Mouse (Mus musculus) spleen, postnatal 14 days (tissue): ENCODE results near the gene Fam83f.

Experiments used
- DNase-seq, 2 experiments: peaks; one replicate each; pipeline ENCODE4 v3.0.0; 2021 to 2022; ENCODE audit warnings: low spot score in 2 of 2

Fam83f gene

DNA sequence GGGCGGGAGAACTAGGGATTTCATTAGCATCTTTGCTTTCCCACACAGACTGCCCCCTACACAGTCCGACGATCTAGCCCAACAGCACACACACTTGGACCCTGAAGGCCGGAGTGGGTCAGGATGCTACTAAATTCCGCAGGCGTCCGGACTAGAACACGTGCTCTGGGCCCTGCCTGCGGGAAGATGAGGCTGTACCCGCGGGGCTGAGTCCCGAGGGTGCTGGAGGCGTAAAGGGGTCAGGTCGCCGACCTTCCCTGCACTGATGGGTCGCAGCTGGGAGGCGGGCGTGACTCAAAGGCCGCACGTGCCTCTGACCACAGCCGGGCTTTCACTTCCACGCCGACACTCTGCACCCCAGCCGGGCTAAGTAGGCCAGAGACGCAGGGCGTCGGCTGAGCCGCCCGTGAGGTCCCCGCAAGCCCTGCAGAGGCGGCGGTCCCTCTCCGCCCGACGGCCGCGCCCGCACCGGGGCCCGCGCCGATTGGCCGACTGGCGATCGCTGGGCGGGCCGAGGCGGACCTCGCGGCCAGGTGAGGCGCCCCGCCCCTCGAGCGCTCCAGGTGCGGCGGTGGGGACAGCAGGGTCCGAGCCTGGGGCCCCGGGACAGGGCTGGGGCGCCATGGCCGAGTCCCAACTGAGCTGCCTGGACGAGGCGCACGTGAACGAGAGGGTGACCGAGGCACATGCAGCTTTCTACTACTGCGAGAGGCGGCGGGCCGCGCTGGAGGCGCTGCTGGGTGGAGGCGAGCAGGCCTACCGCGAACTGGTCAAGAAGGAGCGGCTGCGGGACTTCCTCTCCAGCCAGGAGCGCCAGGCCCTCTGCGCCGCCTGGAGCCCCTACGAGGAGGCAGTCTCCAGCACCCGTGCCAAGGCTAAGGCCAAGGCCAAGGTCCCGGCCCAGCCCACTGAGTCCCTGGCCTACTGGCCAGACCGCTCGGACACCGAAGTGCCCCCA, at the start of gene Fam83f:
Gene Fam83f (plus strand): TSS at position 553 of the 958 bp plus-strand sequence.
- peak in 1 of 2 experiments; percentile 37 for DNase-seq

DNA sequence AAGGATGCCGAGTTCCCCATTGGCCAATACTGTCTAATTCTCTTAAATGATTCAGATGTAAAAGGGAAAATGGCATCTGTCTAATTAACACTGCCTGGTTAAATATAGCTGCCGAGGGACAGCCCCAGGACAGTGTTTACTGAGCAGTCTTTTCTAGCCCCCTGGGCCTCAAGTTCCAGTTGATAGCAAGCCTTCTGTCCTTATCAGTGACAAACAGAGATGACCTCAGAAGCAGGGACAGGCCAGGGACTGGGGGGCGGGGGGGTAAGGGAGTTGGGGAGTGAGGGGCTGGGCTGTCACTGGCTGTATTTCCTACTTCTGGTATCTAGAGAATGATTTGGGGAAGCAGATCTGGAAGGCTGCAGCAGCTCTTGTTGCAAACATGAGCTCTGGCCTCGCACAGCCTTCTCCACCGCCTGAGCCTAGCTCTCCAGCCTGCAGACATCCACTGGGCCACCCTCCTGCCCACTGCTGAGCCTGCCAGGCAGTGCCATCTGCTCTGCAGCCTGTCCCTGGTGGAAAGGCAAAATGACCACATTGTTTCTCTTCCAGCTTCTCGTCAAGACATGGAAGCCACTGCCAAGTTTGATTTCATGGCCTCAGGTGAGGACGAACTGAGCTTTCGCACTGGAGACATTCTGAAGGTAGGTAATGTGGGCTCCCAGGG, 48.3 kb upstream of the Fam83f start:
- DNase-seq: peak; percentile 25 to 47

DNA sequence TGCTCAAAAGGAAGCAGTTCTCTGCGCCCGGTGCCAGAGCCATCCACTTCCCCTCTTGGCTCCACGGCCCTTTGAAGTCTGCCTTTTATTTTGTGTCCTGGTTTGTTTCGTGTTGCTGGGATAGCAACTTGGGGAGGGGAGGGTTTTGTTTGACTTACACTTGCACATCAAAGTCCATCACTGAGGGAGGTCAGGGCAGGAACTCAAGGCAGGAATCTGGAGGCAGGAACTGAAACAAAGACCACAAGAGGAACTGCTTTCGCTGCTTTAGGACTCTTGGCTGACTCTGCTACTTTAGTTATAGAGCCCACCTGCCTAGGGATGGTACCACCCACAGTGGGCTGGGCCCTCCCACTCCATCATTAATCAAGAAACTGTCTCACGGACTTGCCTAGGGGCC, 45.2 kb upstream of the Fam83f start:
- DNase-seq: no peak

DNA sequence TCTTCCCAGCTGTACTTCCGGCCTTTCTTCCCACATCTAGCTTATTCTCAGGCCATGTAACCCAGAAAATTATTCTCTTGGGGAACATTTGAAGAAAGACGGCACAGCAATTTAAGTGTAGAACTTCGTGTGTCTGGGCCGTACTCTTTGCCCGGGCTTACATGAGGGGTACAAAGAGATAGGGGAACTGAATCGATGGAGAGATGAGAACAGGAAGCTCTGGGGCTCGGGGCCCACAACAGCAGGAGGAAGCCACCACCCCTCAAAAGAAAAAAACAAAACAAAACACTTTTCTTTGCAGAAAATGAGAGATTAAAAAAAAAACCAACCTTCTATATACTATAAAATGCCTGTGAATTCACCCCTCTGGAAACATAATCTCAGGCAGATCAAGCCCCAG, 41.5 kb upstream of the Fam83f start:
- DNase-seq: no peak

DNA sequence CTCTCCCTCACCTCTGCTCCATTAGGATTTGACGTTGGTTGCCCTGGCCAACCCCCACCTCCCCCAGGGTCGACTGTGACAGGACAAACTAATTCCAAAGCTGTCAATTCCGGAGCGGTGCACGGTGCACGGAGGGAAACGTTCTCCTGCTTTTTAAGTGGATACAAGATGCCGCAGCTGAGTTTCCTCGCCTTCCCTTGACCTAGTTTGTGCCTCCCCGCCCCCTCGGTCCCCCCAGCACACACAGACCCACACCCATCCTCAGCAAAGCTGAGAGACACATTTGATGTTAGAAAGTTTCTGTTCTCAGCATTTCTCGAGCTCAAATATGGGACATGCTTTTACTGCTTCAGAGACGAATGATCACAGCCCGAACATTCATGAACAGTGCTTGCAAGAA, 40.9 kb upstream of the Fam83f start:
- no peak for DNase-seq

DNA sequence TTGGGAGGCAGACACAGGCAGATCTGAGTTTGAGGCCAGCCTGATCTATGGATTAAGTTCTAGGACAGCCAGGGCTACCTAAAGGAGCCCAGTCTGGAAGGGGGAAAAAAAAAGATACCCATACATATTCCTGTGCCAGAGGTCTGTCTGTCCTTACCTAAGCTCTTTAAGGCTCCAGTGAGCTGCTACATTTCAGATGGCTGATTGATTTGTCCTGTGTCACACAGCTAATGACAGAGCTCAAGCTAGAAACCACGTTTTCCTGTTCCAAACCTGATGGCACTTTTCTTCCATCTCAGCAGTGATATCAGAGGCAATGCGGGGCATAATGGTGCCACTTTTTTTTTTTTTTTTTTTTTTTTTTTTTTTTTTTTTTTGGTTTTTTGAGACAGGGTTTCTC, 40.3 kb upstream of the Fam83f start:
- no peak for DNase-seq

DNA sequence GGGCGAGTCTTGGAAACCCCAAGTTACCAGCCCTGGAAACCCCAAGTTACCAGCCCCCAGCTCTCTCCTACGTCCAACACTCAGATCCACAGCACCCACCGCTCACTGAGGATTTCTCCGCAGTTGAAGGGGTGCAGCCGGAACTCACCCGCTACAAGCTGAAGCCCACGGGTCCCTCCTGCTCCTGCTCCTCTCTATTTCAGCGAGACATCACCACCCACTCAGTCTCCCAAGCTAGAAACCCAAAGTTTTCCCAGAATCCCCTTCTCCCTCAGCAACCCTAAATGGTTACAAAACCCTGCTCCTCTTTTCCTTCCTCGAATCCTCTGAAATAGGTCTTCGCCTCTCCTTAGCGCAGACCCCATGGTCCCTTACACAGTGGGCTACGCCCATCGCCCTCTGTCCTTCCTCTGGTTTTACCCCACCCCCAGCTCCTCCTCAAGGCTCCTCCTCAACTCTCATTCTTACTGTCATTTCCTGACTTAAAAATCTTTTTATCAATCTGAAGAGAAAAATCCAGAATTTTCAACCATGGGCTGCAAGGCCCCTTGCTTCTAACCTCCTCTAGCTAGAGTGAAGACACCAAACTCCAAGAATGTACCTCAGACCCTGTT, 39.3 kb upstream of the Fam83f start:
- DNase-seq: no peak

DNA sequence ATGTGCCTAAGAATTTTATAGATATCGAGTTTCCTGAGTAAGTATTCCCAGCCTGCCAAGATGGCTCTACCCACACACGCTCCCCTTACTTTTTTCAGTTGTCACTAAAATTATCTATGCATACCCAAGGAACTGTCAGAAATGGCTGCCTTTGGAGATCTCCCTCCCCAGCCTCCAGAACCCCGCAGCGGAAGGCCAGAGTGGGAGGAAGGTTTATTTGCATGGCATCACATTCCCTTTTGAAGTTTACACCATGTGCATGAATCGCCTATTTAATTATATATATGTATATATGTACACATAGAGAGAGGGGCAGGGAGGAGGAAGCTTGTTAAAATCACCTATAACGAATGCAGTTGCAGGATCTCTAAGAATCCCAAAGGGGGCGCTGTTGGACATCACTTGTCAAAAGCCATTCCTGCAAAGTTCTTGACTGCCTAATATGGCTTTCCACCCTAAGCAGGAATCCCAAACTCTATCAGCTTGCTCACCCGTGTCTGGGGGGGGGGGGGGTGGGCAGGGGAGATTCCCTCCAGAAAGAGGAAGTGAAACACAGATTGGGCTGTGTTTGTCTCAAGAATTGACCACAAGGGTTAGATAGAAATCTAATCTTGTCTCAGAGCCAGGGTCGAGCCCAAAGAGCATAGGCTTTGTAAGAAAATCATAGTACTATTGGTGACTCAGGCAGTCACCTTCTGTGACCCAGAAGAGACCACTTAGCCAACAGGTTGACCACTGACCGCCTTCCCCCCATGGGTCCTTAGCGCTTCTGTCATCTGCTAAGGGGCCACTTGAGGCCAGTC, 37.1 kb upstream of the Fam83f start:
- peak in 1 of 2 experiments; percentile 55 for DNase-seq

DNA sequence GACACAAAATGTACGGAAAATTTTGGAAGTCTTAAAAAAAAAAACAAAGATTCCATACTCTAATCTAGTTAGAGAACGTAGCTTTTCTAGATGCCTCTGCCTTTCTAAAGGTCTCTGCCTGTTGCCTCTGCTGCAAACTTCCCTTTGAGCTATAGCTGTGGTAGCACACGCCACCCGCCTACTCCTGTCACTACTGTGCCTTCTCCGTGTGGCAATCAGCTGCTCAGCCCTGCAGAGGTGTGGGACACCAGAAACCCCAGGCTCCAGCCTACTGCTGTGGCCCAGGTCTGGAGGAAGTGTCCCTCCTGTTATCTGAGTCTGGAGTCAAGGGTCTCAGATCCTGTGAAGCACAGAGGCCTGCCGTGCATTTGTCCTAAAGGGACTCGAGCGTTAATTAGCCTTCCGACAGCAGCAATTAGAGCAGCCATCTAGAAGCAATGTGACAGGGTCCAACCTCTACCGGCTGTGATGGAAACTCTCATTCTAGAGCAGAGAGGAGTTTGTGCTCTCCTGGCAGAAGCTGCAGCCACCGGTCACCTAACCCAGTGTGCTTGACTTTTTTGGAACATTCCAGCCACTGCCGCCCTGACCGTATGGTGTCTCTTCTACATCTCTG, 34.8 kb upstream of the Fam83f start:
- no peak for DNase-seq

DNA sequence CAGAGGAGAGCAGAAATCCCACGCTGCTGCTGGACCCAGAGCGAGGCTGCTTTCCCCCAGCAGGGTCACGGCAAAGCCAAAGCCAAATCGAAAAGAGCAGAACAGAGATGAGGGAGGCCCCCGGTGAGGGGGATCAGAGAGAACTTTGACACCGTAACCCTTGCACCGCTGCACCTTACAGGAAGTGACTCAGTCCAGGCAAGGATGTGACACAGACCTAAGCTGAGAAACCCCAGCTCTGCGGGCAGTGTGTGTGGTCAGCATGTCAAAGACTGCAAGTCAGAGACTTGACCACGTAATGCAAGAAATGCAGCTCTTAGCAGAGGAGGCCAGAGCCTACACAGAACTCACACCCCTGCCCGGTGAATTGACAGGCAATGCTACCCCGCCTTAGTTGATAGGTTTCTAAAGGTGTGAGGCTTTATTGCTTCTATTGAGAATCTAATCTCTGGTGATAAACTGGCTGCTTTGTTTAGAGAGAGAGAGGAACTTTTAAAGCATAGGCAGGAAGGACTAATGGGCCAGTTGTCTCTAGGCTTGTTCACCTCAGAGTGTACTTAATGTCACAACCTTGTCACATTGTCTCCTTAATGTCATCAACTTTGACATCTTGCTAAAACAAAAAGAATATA, 32.5 kb upstream of the Fam83f start:
- DNase-seq: no peak

DNA sequence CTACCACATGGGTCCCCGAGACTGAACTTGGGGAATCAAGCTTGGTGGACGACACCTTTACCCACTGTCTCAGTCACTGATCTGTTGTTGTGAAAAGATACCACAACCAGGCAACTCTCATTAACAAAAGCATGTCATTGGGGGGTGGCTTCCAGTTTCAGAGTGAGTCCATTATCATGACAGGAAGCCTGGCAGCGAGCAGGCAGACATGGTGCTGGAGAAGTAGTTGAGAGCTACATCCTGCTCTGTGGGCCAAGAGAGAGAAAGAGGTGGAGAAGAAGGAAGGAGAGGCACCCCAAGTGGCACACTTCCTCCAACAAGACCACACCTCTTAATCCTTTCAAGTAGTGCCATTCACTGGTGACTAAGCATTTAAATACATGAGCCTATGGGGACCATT, 31.8 kb upstream of the Fam83f start:
- DNase-seq: no peak

DNA sequence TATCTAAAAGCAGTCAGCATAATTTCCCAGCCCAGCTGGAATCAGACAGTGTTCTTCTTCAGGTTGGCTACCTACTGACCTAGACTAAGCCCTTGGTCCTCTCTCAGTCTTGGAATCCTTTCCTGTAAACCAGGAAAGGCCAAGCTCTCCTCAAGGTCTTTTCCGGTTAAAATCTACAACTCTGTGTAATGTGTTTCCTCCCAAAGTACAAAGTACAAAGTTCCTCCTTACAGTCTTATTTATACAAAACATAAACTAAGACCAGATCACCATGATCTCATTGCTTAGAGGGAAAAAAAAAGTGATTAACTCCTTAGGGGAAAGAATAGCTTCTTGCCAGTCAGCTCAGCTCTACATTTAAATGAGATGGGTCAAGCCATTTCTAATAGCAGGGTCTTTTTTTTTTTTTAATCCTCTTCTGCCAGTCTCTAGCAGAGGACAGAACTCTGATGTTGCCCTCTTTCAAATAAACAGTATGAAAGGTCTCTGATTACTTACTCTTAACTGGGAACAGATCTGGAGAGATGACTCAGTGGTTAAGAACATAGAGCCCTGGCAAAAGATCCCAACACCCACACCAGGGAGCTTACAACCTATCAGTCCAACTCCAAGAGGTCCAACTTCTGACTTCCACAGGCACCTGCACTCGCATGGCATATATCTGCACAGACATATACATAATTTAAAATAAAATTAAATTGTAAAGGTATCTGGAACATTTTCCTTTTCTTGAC, 29.8 kb upstream of the Fam83f start:
- DNase-seq: no peak

DNA sequence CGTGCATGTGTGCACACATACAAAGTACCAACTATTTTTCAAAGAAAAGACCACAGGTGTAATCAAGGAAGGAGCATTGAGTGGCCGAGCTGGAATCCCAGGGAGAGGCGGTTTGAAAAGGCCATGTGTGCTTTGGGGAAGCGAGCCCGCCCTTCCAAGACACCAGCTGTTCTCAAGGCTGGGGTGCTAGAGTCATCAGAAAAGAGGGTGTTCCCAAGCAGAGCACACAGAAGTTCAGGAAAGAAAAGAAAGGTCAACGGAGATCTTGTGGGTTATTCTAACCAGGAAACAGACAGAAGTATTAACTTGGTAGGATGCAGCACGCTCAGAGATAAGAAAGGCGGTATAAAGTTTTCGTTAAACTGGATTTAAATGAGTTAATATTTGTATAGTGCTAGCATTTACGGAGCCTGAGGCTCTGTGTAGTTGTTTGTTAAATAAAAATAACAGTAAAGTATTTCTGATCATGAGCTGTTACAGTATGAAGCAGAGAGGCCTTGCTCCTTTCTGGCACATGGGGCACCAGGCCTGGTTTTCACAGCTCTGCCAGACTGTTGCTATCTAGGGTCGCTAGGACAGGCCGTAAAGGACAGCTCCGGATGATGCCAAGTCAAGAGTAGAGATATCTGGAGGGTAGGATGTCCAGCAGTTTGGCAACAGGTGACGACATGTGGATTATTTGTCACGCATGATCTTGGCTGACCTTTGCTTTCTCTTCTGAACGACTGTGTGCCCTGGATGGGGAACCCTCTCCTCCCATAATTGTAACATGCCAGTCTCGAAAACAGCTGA, 26.4 kb upstream of the Fam83f start:
- no peak for DNase-seq

DNA sequence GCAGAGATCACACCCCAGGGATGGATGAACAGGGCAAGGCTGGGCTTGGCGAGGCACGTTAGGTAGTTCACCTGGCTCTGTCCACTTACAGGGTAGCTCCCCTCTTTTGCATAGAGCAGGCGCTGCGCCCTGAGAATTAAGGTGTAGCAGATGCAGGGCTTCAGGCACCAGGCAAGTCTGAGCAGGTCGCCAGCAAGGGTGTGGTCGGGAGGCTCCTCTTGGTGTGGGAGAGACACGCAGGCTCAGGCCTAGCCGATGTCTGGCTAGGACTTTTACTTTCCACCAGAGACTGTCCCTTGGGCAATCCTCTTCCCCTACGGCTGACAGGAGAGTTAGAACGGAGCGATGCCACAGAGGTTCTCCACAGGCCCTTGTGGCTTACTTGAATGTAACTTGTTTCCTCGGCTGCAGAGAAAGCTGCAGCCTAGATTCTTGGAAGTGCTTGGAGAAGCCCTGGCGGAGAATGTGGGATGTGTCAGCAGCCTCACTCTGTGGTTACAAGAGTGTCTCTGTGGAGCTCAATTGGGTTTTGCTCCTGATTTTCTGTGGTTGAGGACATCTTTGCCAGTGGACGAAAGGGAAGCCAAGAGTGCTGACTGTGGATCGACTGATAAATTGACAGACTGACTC, 22.6 kb upstream of the Fam83f start:
- DNase-seq: no peak

DNA sequence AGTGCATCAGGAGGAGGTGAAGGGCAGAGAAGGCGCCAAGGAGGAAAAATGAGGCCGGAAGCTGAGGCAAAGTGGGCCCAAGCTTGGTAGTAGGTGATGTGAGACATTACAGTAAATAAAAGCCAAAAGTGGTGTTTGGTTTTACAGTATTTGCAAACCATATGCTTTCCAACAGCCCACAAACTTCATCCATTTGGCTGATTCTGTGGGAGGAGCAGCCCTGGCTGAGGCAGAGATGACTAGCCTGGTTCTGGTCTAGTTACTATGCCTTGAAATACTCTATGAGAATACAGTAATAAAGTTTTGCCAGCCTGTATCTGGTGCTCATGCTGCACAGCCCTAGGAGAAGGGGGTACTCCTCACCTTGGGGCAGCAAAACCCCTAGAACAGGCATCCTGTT, 21.2 kb upstream of the Fam83f start:
- DNase-seq: no peak

DNA sequence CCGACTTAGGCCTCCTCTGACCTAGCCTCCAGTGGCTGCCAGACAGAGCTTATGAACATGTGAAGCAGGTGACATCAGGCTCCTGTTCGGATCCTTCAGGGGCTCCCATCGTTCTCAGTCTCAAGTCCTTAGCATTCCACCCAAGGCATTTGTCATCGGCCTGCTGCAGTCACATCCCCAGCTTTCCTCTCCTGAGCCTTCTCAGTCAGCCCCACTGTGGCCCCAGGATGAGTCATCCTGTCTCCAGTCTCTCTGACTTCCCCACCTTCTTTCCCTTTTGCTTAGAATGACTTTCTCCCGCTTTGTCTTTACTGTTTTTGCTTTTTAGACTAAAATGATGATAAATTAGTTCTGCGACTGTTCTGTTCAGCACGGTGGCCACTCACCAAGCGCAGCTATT, 17.8 kb upstream of the Fam83f start:
- DNase-seq: no peak

DNA sequence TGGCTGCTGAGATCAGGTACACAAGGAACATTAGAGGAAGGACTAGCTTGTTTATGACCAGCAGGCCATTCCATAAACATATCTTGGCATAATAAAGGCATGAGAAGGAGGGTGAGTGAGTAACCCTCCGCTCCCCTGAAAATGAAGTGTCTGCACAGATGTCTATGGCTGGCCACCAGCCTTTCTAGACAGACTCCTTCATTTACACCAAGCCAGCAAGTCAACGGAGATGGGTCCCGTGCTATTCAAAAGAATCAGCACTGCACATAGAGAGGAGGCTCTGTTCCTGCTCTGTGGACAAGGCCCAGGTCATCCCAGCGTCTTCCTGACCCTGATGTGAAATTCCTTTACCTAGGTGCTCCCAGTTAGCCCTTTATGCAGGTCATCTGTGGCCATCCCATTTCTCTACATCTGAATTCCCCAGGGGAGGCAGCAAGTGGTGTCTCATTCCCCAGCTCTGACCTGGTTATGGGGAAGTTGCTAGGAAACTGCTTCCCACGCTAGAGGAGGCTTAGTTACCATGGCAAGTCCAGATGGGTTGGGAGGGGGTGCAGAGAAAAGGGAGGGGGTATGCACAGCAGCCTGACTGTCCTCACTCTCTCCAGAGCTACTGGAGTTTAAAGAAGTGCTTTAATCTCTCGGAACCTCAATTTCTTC, 12.7 kb upstream of the Fam83f start:
- no peak for DNase-seq

DNA sequence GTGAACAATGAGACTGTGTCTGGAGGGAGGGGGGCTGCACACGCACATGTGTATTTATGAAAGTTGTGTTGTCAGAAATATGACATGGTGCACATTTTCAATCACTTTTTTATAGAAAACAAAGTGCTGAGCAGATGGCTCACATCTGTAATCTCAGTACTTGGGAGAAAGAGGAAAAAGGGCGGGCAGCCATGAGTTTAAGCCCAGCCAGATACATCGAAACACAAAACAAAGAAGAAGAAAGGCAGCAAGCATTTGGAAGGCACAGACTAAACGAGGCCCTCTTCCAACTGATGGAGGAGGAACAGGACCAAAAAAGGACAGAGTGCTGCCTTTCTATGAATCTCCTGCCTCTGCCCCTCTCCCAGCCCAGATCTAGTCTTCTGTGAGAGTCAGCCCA, 10.7 kb upstream of the Fam83f start:
- no peak for DNase-seq
